Mouse (Mus musculus): Measurements from ENCODE around the gene Olfr1499.

- no peak for TF ChIP-seq POLR2A (IDR thresholded peaks at IDR 0.05; ENCODE audit: control insufficient read depth, low read depth, low read length)
- TF ChIP-seq CTCF (IDR thresholded peaks at IDR 0.05; ENCODE audit: control insufficient read depth, insufficient read depth, insufficient replicate concordance, low read depth, low read length) = no peak
Measured at GRCm38 (mm10) chr19:13768565-13769276, 50.5 kb downstream of the Olfr1499 start.

Data from testis, adult 2 months (tissue).